Mouse (Mus musculus): ENCODE results near the gene Hsd17b14.
A peak's percentile ranks its signal among the peaks of the same experiment; 100 is the strongest.

Gene Hsd17b14

GRCm38 (mm10) chr7:45567112-45567779 is 12.6 kb downstream of the Hsd17b14 start:
- no peak for DNase-seq (ENCODE audit: low spot score in 2 of 2)

- DNase-seq (ENCODE audit: low spot score in 2 of 2), result peak; percentile 72 to 91
Observed at GRCm38 (mm10) chr7:45567780-45568516, 13.3 kb downstream of the Hsd17b14 start.

GRCm38 (mm10) chr7:45568601-45569473 is 14.1 kb downstream of the Hsd17b14 start:
- DNase-seq (ENCODE audit: low spot score in 2 of 2), result no peak

GRCm38 (mm10) chr7:45570103-45570741 is 15.5 kb downstream of the Hsd17b14 start, which contains the start of gene Bcat2:
Bcat2 (plus strand) TSS chr7:45570153.
- peak; percentile 70 to 75 for DNase-seq (ENCODE audit: low spot score in 2 of 2)

GRCm38 (mm10) chr7:45571966-45572365 is 17.3 kb downstream of the Hsd17b14 start:
- no peak for DNase-seq (ENCODE audit: low spot score in 2 of 2)

- no peak for DNase-seq (ENCODE audit: low spot score in 2 of 2)
Observed at GRCm38 (mm10) chr7:45573954-45574353, 19.3 kb downstream of the Hsd17b14 start.

- DNase-seq (ENCODE audit: low spot score in 2 of 2), result no peak
Observed at GRCm38 (mm10) chr7:45574472-45575379, 20.0 kb downstream of the Hsd17b14 start.

- DNase-seq (ENCODE audit: low spot score in 2 of 2), result no peak
Observed at GRCm38 (mm10) chr7:45585923-45586322, 31.2 kb downstream of the Hsd17b14 start.

- no peak for DNase-seq (ENCODE audit: low spot score in 2 of 2)
Observed at GRCm38 (mm10) chr7:45587631-45588592, 33.2 kb downstream of the Hsd17b14 start.

GRCm38 (mm10) chr7:45589173-45589572 is 34.5 kb downstream of the Hsd17b14 start:
- DNase-seq (ENCODE audit: low spot score in 2 of 2), result peak; percentile 84 to 91

GRCm38 (mm10) chr7:45589898-45590297 is 35.2 kb downstream of the Hsd17b14 start:
- no peak for DNase-seq (ENCODE audit: low spot score in 2 of 2)

GRCm38 (mm10) chr7:45590874-45591273 is 36.2 kb downstream of the Hsd17b14 start:
- DNase-seq (ENCODE audit: low spot score in 2 of 2), result no peak

GRCm38 (mm10) chr7:45591880-45592279 is 37.2 kb downstream of the Hsd17b14 start:
- DNase-seq (ENCODE audit: low spot score in 2 of 2), result no peak

- peak in 1 of 2 experiments; percentile 59 for DNase-seq (ENCODE audit: low spot score in 2 of 2)
Observed at GRCm38 (mm10) chr7:45593118-45593815, 38.6 kb downstream of the Hsd17b14 start.

- no peak for DNase-seq (ENCODE audit: low spot score in 2 of 2)
Observed at GRCm38 (mm10) chr7:45595176-45595575, 40.5 kb downstream of the Hsd17b14 start.

- no peak for DNase-seq (ENCODE audit: low spot score in 2 of 2)
Observed at GRCm38 (mm10) chr7:45596107-45596506, 41.4 kb downstream of the Hsd17b14 start.

GRCm38 (mm10) chr7:45597013-45597412 is 42.3 kb downstream of the Hsd17b14 start:
- DNase-seq (ENCODE audit: low spot score in 2 of 2), result no peak

GRCm38 (mm10) chr7:45597527-45597926 is 42.8 kb downstream of the Hsd17b14 start:
- DNase-seq (ENCODE audit: low spot score in 2 of 2), result no peak

Data from urinary bladder, adult 18-20 months (tissue).